In genomic region chr1:84433291-84433980, GRCm38 (mm10) we compare ENCODE assay signal across 14 mouse cellular contexts.
DNase-seq lines count a peak whose midpoint lies in the region; ATAC-seq and TF ChIP-seq lines count a peak whose summit lies in the region.
"Had no signal": no experiment of that assay in that cellular context is flagged by ENCODE, and none has a peak within 500 bp of the region (broad histone marks: within the 10 kb centered on the region; RNA-seq: fewer than 3 reads in every experiment).

No protein-coding gene starts in this region.

- H3K4me1 ChIP-seq in embryonic facial prominence, embryonic 11.5 days (ENCODE audit: control insufficient read depth, insufficient read depth, low read length): no peaks in the 10 kb centered on the region
- no peaks in the 10 kb centered on the region for H3K4me1 ChIP-seq in embryonic facial prominence, embryonic 10.5 days
- no peaks in the 10 kb centered on the region for H3K4me1 ChIP-seq in kidney, postnatal 0 days (replicated peaks; ENCODE audit: insufficient read depth, low read length)
- H3K4me1 ChIP-seq in kidney, embryonic 15.5 days: no peaks in the 10 kb centered on the region
- H3K4me1 ChIP-seq in midbrain, embryonic 16.5 days (ENCODE audit: control insufficient read depth, insufficient read depth, low read length): no peaks in the 10 kb centered on the region
- no peaks in the 10 kb centered on the region for H3K4me1 ChIP-seq in midbrain, embryonic 13.5 days (replicated peaks)
- H3K4me1 ChIP-seq: forebrain, embryonic 13.5 days; limb, embryonic 13.5 days had no signal

- H3K9ac ChIP-seq in embryonic facial prominence, embryonic 11.5 days (replicated peaks; ENCODE audit: low read length): no peak overlapping the region
- no peak overlapping the region for H3K9ac ChIP-seq in kidney, postnatal 0 days (ENCODE audit: low read depth, low read length)
- H3K9ac ChIP-seq in kidney, embryonic 15.5 days: no peak overlapping the region
- no peak overlapping the region for H3K9ac ChIP-seq in midbrain, embryonic 16.5 days (ENCODE audit: low read depth, low read length)
- H3K9ac ChIP-seq in midbrain, embryonic 13.5 days (replicated peaks): no peak overlapping the region
- H3K9ac ChIP-seq: forebrain, embryonic 13.5 days; limb, embryonic 13.5 days had no signal

- 75% methylated on average over 6 of the region's 6 CpGs for WGBS in embryonic facial prominence, embryonic 11.5 days
- WGBS in embryonic facial prominence, embryonic 10.5 days: 86% methylated on average over 6 of the region's 6 CpGs
- WGBS in kidney, postnatal 0 days: 80% methylated on average over 6 of the region's 6 CpGs
- 79% methylated on average over 6 of the region's 6 CpGs for WGBS in kidney, embryonic 15.5 days
- WGBS in midbrain, embryonic 16.5 days: 79% methylated on average over 6 of the region's 6 CpGs
- WGBS in midbrain, embryonic 13.5 days: 76% methylated on average over 6 of the region's 6 CpGs

- ATAC-seq in embryonic facial prominence, embryonic 11.5 days (replicated peaks; ENCODE audit: insufficient number of reproducible peaks, low FRiP score, low TSS enrichment, low read depth): no peak
- ATAC-seq in kidney, postnatal 0 days (replicated peaks; ENCODE audit: low FRiP score, low read depth): no peak
- ATAC-seq in kidney, embryonic 15.5 days (replicated peaks; ENCODE audit: low FRiP score): no peak
- ATAC-seq in midbrain, embryonic 16.5 days: peak; percentile 42; the same call in 1 of the 2 replicates
- ATAC-seq in midbrain, embryonic 13.5 days: no peak
- ATAC-seq: forebrain, embryonic 13.5 days had no signal

- H3K4me3 ChIP-seq in embryonic facial prominence, embryonic 11.5 days (ENCODE audit: low read depth, low read length): no peak overlapping the region
- no peak overlapping the region for H3K4me3 ChIP-seq in embryonic facial prominence, embryonic 10.5 days
- no peak overlapping the region for H3K4me3 ChIP-seq in kidney, postnatal 0 days (replicated peaks; ENCODE audit: low read depth, low read length)
- H3K4me3 ChIP-seq in kidney, embryonic 15.5 days (replicated peaks): no peak overlapping the region
- no peak overlapping the region for H3K4me3 ChIP-seq in midbrain, embryonic 16.5 days (ENCODE audit: low read depth, low read length)
- H3K4me3 ChIP-seq in midbrain, embryonic 13.5 days (replicated peaks): no peak overlapping the region
- H3K4me3 ChIP-seq: forebrain, embryonic 13.5 days; limb, embryonic 13.5 days had no signal

- H3K27ac ChIP-seq in embryonic facial prominence, embryonic 11.5 days (replicated peaks; ENCODE audit: low read depth, low read length): no peak overlapping the region
- no peak overlapping the region for H3K27ac ChIP-seq in embryonic facial prominence, embryonic 10.5 days (replicated peaks)
- H3K27ac ChIP-seq in kidney, postnatal 0 days: no peak overlapping the region
- no peak overlapping the region for H3K27ac ChIP-seq in kidney, embryonic 15.5 days
- H3K27ac ChIP-seq in midbrain, embryonic 16.5 days (ENCODE audit: low read length): no peak overlapping the region
- H3K27ac ChIP-seq in midbrain, embryonic 13.5 days: no peak overlapping the region
- H3K27ac ChIP-seq: forebrain, embryonic 13.5 days; limb, embryonic 13.5 days had no signal

- no peaks in the 10 kb centered on the region for H3K27me3 ChIP-seq in embryonic facial prominence, embryonic 11.5 days (ENCODE audit: control insufficient read depth, insufficient read depth, low read length)
- no peaks in the 10 kb centered on the region for H3K27me3 ChIP-seq in embryonic facial prominence, embryonic 10.5 days (replicated peaks; ENCODE audit: low read depth, poor library complexity, severe bottlenecking)
- no peaks in the 10 kb centered on the region for H3K27me3 ChIP-seq in kidney, postnatal 0 days (ENCODE audit: insufficient read depth, low read length)
- no peaks in the 10 kb centered on the region for H3K27me3 ChIP-seq in kidney, embryonic 15.5 days
- no peaks in the 10 kb centered on the region for H3K27me3 ChIP-seq in midbrain, embryonic 16.5 days (ENCODE audit: control insufficient read depth, insufficient read depth, low read depth, low read length)
- no peaks in the 10 kb centered on the region for H3K27me3 ChIP-seq in midbrain, embryonic 13.5 days
- H3K27me3 ChIP-seq: forebrain, embryonic 13.5 days; limb, embryonic 13.5 days had no signal

- no peaks in the 10 kb centered on the region for H3K36me3 ChIP-seq in embryonic facial prominence, embryonic 11.5 days (replicated peaks; ENCODE audit: control insufficient read depth, insufficient read depth, low read depth, low read length)
- H3K36me3 ChIP-seq in embryonic facial prominence, embryonic 10.5 days (replicated peaks): no peaks in the 10 kb centered on the region
- no peaks in the 10 kb centered on the region for H3K36me3 ChIP-seq in kidney, postnatal 0 days (ENCODE audit: insufficient read depth, low read length)
- no peaks in the 10 kb centered on the region for H3K36me3 ChIP-seq in kidney, embryonic 15.5 days
- 0 out of 2 replicates have a peak, but pooled peaks cover 4% of the 10 kb centered on the region for H3K36me3 ChIP-seq in midbrain, embryonic 16.5 days (ENCODE audit: control insufficient read depth, insufficient read depth, low read length)
- no peaks in the 10 kb centered on the region for H3K36me3 ChIP-seq in midbrain, embryonic 13.5 days
- H3K36me3 ChIP-seq: limb, embryonic 13.5 days had no signal

- H3K9me3 ChIP-seq in embryonic facial prominence, embryonic 11.5 days (replicated peaks; ENCODE audit: control insufficient read depth, low read length): no peaks in the 10 kb centered on the region
- H3K9me3 ChIP-seq in embryonic facial prominence, embryonic 10.5 days: no peaks in the 10 kb centered on the region
- H3K9me3 ChIP-seq in kidney, postnatal 0 days (replicated peaks; ENCODE audit: low read length): no peaks in the 10 kb centered on the region
- H3K9me3 ChIP-seq in kidney, embryonic 15.5 days (replicated peaks): no peaks in the 10 kb centered on the region
- H3K9me3 ChIP-seq in midbrain, embryonic 16.5 days (replicated peaks; ENCODE audit: control insufficient read depth, low read length, poor library complexity, severe bottlenecking): 0 out of 2 replicates have a peak, but pooled peaks cover 3% of the 10 kb centered on the region
- H3K9me3 ChIP-seq in midbrain, embryonic 13.5 days: no peaks in the 10 kb centered on the region
- H3K9me3 ChIP-seq: forebrain, embryonic 13.5 days; limb, embryonic 13.5 days had no signal

- H3K4me2 ChIP-seq in embryonic facial prominence, embryonic 11.5 days (ENCODE audit: low read depth, low read length): no peak overlapping the region
- no peak overlapping the region for H3K4me2 ChIP-seq in kidney, postnatal 0 days (ENCODE audit: low read length)
- H3K4me2 ChIP-seq in kidney, embryonic 15.5 days: no peak overlapping the region
- no peak overlapping the region for H3K4me2 ChIP-seq in midbrain, embryonic 16.5 days (ENCODE audit: low read length)
- no peak overlapping the region for H3K4me2 ChIP-seq in midbrain, embryonic 13.5 days (replicated peaks)
- H3K4me2 ChIP-seq: forebrain, embryonic 13.5 days; limb, embryonic 13.5 days had no signal

- peak; percentile 63 for TF ChIP-seq CTCF in kidney, postnatal 0 days (IDR thresholded peaks at IDR 0.05; ENCODE audit: low read depth)

- peak; percentile 26 for DNase-seq in embryonic facial prominence, embryonic 11.5 days (ENCODE audit: low spot score)
- no peak for DNase-seq in embryonic facial prominence, embryonic 10.5 days (ENCODE audit: low spot score)
- DNase-seq in kidney, postnatal 0 days (ENCODE audit: low spot score): peak; percentile 48
- no peak for DNase-seq in urinary bladder, postnatal 10 days (ENCODE audit: low spot score)
- no peak for DNase-seq in layer of hippocampus, adult 11-12 months (ENCODE audit: low spot score)
- DNase-seq: adrenal gland, postnatal 10 days; heart, postnatal 36 days; kidney, adult 8-10 months; spleen, adult 18-20 months had no signal

Comparison
In these comparisons a context has a peak if more than half of its experiments do, and no peak if none do; other contexts are left out.
1. DNase-seq: peak in embryonic facial prominence, embryonic 11.5 days (single experiment) and kidney, postnatal 0 days (single experiment); none in embryonic facial prominence, embryonic 10.5 days (single experiment), urinary bladder, postnatal 10 days (single experiment) and layer of hippocampus, adult 11-12 months (single experiment).